Mouse (Mus musculus) embryonic fibroblast, embryonic 13.5 days (primary cell): ENCODE data around the gene Gm5148. TPM values are rescaled to one million over a fixed set of nuclear protein-coding genes. Genes with fewer than 3 reads are reported as not detected.

Experiments used
- H3K27ac ChIP-seq: 2 replicates; pipeline ENCODE4 v1.5.1; 2012; ENCODE audit warnings: low read length, control low read depth, inconsistent platforms; ENCODE audit not compliant: insufficient read depth
- H3K4me1 ChIP-seq: 2 replicates; pipeline ENCODE4 v1.6.1; 2011; ENCODE audit warnings: low read length; ENCODE audit not compliant: control insufficient read depth, insufficient read depth
- H3K4me3 ChIP-seq: 2 replicates; pipeline ENCODE4 v1.5.1; 2011; ENCODE audit warnings: mild to moderate bottlenecking, control low read depth, low read length; ENCODE audit not compliant: insufficient read depth
- CTCF ChIP-seq: IDR thresholded peaks from 2 replicates; pipeline ENCODE4 v1.5.1; 2011; ENCODE audit warnings: mild to moderate bottlenecking, control low read depth, low read length, moderate library complexity, borderline replicate concordance; ENCODE audit not compliant: insufficient read depth
- POLR2A ChIP-seq: IDR thresholded peaks from 2 replicates; pipeline ENCODE4 v1.6.1; 2011; ENCODE audit warnings: low read depth, mild to moderate bottlenecking, control low read depth, low read length, moderate library complexity
- polyA plus RNA-seq: library from polyadenylated mRNA; stranded (reverse); fragments of >200 nt; gene quantifications from 2 replicates; pipeline ENCODE4 v1.2.4, GENCODE M21; 2011; ENCODE audit warnings: low read depth; ENCODE audit not compliant: missing spikeins, insufficient read length

Gene Gm5148
- polyA plus RNA-seq, 1 experiment: 1.4 TPM

- TF ChIP-seq CTCF (no peak), POLR2A (no peak)
- H3K4me3 ChIP-seq: no peak overlapping the region
- no peak overlapping the region for H3K27ac ChIP-seq
- H3K4me1 ChIP-seq: peaks cover 6% of the 10 kb centered on the region; the same call in 1 of the 2 replicates
Measured at GRCm38 (mm10) chr3:37672266-37673040, 51.8 kb downstream of the Gm5148 start.

- H3K27ac ChIP-seq: no peak overlapping the region
- TF ChIP-seq CTCF: no peak
- TF ChIP-seq POLR2A: no peak
- peaks cover 15% of the 10 kb centered on the region for H3K4me1 ChIP-seq
- no peak overlapping the region for H3K4me3 ChIP-seq
Measured at GRCm38 (mm10) chr3:37669100-37669499, 55.2 kb downstream of the Gm5148 start.

DNA sequence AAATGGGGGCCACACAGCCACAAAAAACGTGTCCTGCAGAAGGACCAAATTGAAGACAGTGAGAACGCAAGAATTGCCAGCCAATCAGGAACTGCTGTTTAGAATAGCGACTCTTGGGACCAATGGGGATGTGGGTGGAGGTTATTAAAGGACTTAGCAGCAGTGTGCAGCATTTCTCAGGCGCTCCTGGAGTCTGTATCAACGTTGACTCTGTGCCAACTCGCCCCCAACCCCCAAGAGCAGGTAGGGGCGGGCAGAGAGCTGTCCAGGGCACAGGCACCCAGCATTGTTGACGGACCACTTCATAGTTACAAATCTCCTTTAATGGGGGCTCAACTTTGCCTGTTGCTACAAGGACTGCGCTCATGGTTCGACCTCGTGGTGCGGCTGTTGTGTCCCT, 55.6 kb downstream of the Gm5148 start:
- TF ChIP-seq CTCF (no peak), POLR2A (no peak)

GRCm38 (mm10) chr3:37667736-37668135, 56.6 kb downstream of the Gm5148 start:
- Histone ChIP-seq H3K27ac (no peak overlapping the region), H3K4me1 (peaks cover 14% of the 10 kb centered on the region), H3K4me3 (no peak overlapping the region)
- no peak for TF ChIP-seq CTCF
- TF ChIP-seq POLR2A: no peak

More for the DNA sequence above, 55.6 kb downstream of the Gm5148 start:
- Histone ChIP-seq H3K4me1 (peaks cover 15% of the 10 kb centered on the region), H3K27ac (no peak overlapping the region), H3K4me3 (no peak overlapping the region)

DNA sequence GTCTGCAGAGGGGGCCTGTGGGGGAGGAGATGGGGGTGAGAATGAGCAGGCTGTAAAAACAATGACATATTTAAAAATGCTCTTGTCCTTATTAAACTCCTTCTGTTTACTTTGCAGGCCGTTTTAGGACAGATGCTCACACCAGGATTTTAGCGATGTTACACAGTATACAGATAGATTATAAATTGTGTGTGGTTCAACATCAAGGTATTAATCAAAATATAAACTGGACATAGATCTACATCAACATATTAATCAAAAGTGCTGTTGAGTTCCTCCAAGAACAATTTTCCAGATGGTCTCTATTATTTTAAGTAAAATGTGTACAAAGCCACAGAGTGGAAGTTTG, 57.2 kb downstream of the Gm5148 start:
- no peak overlapping the region for H3K4me3 ChIP-seq
- no peak overlapping the region for H3K27ac ChIP-seq
- TF ChIP-seq CTCF: no peak
- TF ChIP-seq POLR2A: no peak
- peaks cover 11% of the 10 kb centered on the region for H3K4me1 ChIP-seq

DNA sequence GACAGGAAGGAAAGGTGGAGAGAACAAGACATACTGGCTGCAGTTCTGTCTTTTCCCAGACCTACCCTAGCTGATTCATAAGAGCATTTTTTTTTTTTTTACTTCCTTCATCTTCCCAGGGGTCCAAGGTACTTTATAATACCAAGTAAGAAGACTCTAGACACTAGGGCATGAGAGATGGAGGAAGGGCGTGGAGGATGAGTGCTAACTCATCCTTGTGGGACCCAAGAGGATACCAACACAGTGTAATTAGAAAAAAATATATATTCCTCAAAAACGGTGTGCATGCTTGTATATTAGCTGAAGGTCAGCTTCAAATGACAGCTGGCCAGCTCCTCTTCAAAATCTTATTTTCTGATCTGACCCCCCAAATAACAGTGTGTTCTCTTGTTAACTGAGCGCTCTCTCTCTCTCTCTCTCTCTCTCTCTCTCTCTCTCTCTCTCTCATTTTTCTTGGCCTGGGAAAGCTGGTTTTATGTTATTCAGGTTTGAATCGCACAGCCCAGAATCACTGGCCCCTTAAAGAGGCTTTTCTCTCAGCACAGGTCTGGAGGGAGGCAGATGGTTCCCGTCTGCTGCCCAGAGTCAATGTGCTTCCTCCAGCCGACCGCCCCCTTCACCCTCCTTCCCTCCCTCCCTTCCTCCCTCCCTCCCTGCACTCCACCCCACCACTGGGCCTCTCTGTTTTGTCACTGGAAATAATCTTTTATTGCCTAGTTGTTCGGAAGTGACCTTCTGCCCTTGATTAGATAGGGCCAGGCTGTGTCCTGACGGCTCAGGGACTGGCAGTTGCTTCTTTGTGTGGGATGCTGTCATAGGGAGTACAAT, 57.8 kb downstream of the Gm5148 start:
- H3K27ac ChIP-seq: no peak overlapping the region
- no peak overlapping the region for H3K4me3 ChIP-seq
- TF ChIP-seq POLR2A (no peak), CTCF (no peak)

More for the DNA sequence above, 57.8 kb downstream of the Gm5148 start:
- peaks cover 8% of the 10 kb centered on the region for H3K4me1 ChIP-seq

Other genes with a start within 250 kb of the Gm5148 start
- gene Spry1, start 84.5 kb downstream of the Gm5148 start, polyA plus RNA-seq: 49.3 and 54.1 TPM in 2 replicates